Mouse (Mus musculus): ENCODE measurements around the gene Mtg1.

Mtg1 gene

DNA sequence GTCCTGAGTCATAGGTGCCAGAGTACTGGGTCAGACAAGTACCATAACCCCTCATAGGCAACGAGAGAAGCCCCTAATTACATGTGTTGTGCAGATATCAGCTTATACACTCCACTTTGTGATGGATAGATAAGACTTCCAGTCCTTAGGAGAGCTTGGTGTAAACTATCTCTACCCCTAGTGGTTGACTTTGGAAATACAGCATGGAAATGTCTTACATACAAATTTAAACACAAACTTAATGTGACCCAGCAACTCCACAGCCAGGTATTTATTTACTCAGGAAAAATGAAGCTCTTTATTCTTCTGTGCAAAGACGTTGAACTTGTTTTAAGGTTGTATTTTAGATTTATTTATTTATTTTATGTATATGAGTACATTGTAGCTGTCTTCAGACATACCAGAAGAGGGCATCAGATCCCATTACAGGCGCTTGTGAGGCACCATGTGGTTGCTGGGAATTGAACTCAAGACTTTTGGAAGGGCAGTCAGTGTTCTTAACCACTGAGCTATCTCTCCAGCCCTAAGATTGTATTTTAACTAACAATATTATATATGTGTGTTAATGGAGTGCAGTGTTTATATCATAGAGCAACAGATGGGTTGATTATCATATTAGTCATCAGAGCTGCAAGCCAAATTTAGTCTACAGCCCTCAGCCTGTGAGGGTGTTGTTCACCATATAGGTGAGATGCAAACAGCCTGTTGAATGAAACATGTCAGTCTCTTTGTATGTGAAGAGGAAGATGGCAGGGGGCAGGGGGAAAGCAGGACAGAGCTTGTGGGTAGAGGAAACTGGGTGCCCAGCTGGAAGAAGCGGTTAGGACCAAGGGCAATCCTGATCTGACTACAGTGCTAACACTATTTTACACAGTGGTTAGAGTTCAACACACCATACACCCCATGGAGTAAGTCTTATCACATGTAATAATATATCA lies 51.3 kb downstream of the Mtg1 start:
- DNase-seq (ENCODE audit: low spot score), result no peak

GRCm38 (mm10) chr7:140190435-140190834 lies 53.1 kb downstream of the Mtg1 start:
- DNase-seq (ENCODE audit: low spot score), result no peak

DNA sequence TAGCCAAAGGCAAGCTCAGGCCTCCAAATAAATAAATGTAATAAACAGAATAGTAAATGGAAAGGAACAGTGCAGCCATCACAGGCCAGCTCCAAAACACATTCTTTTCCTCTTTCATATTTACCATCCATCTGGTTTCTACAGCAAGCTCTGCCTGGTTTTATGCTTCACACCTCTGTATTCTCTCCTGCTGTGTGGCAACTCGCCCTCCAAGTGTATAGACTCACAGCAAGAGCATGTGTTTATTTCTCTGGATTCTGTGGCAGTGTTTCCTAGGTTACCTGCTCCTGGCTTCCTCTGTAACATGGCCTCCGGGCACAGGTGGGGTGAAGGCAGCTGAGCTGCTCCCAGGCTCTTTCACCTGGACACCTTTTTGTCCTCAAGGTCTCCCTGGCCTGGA lies 55.1 kb downstream of the Mtg1 start:
- DNase-seq (ENCODE audit: low spot score), result no peak

GRCm38 (mm10) chr7:140192851-140193250 lies 55.5 kb downstream of the Mtg1 start:
- no peak for DNase-seq (ENCODE audit: low spot score)

GRCm38 (mm10) chr7:140194031-140194430 lies 56.7 kb downstream of the Mtg1 start:
- DNase-seq (ENCODE audit: low spot score), result no peak

- DNase-seq (ENCODE audit: low spot score), result no peak
Measured at GRCm38 (mm10) chr7:140196002-140196401, 58.6 kb downstream of the Mtg1 start.

All from urinary bladder, postnatal 10 days (tissue).